Mouse (Mus musculus) cortical plate, adult 2 months (tissue): ENCODE measurements around the gene Cacna1c.

Experiments used
- CTCF ChIP-seq: fragments of 200-500 bp; IDR thresholded peaks from 2 replicates; pipeline ENCODE4 v1.5.1; 2011; ENCODE audit warnings: mild to moderate bottlenecking, control low read depth, low read length; ENCODE audit not compliant: insufficient read depth; ENCODE audit errors: extremely low read depth
- POLR2A ChIP-seq: fragments of 200-500 bp; IDR thresholded peaks from 2 replicates; pipeline ENCODE4 v1.6.1; 2011; ENCODE audit warnings: mild to moderate bottlenecking, low read length, control low read depth; ENCODE audit not compliant: insufficient read depth; ENCODE audit errors: extremely low read depth

- TF ChIP-seq CTCF (no peak), POLR2A (no peak)
Observed at GRCm38 (mm10) chr6:118937536-118937935, 258.7 kb downstream of the Cacna1c start.
